Mouse (Mus musculus) retina, postnatal 1 day (tissue): ENCODE measurements around the gene Tmem177.

Experiments
- DNase-seq: peaks from one replicate; pipeline ENCODE4 v3.0.0-alpha.2; 2012

Gene Tmem177

GRCm38 (mm10) chr1:119912953-119913814 lies at the start of gene Tmem177:
Tmem177 (minus strand) TSS chr1:119913208.
- peak; percentile 93 for DNase-seq

- no peak for DNase-seq
Measured at GRCm38 (mm10) chr1:119959920-119960319, 46.9 kb upstream of the Tmem177 start.

DNA sequence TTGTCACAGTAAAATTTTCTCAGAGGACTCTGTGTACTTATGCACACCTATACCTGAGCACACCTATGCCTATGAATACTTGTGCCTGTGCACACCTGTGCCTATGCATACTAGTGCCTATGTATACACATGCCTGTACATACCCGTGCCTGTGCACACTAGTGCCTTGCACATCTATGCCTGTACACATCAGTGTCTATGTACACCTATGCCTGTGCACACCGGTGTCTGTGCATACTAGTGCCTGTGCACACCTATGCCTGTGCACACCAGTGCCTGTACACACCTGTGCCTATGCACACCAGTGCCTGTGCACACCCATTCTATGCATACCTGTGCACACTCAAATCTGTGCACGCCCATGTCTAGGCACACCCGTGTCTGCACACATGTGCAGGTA lies 46.5 kb upstream of the Tmem177 start:
- DNase-seq, result no peak

DNA sequence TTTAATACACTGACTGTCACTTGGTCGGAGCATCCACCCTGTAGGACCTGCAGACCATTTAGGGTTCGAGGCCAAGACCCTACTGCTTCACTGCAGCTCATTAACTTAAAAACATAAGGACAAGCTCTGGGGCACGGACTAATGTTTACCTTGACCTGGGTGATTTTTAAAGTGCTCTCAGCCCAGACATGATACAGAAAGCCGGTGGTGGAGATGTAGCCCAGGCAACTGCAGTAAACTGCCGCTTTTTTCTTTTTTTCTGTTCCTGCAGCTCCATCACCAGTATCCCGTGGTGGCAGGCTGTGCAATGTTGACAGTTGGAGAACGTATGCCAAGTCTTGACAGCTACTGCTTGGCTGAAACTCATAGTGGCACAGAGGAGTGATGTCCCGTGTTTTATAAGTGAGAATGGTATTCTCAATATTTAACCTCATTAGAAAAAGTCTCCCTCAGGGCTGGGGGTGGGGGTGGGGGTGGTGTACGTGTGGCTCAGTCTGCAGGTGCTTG lies 44.8 kb upstream of the Tmem177 start:
- DNase-seq, result no peak

DNA sequence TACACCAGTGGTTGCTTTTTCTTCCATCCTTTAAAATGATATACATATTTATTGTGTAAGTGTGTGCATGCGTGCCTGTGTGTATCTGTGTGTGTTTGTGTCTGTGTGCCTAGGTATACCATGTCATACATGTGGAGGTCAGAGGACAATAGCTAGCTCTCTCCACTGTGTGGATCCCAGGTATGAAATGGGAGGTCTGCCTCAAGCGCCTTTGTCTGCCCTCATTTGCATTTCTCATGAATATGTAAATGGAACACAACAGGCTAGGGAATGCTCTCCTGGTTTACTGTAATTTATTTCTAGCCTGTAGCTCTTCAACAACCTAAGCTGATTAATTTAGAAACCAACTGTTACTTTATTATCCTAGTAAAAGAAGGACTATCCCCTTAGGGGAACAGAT lies 41.7 kb upstream of the Tmem177 start:
- DNase-seq, result no peak

GRCm38 (mm10) chr1:119953456-119953855 lies 40.4 kb upstream of the Tmem177 start:
- no peak for DNase-seq

DNA sequence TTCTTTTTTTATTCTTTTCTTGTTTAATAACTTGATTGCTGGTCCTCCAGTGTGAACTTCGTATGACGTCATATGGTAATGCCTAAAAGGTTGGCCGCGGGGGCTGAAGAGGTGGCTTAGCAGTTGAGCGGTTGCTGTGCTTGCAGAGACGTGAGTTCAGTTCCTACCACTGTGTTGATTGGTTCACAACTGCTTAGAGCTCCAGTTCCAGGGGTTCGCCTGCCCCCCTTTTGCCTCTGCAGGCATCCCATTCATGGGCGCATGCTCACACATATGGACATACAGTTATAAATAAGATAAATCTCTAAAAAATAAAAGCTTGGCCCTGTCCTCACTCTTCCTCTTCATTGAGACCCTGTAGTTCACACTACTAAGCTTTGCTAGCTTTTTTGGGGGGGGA lies 37.1 kb upstream of the Tmem177 start:
- no peak for DNase-seq

GRCm38 (mm10) chr1:119936861-119937260 lies 23.9 kb upstream of the Tmem177 start:
- DNase-seq, result peak; percentile 62

- DNase-seq, result peak; percentile 16
Measured at GRCm38 (mm10) chr1:119931421-119932150, 18.6 kb upstream of the Tmem177 start.

- DNase-seq, result peak; percentile 57
Measured at GRCm38 (mm10) chr1:119929715-119930114, 16.7 kb upstream of the Tmem177 start.

- DNase-seq, result no peak
Measured at GRCm38 (mm10) chr1:119919299-119919698, 6.3 kb upstream of the Tmem177 start.

DNA sequence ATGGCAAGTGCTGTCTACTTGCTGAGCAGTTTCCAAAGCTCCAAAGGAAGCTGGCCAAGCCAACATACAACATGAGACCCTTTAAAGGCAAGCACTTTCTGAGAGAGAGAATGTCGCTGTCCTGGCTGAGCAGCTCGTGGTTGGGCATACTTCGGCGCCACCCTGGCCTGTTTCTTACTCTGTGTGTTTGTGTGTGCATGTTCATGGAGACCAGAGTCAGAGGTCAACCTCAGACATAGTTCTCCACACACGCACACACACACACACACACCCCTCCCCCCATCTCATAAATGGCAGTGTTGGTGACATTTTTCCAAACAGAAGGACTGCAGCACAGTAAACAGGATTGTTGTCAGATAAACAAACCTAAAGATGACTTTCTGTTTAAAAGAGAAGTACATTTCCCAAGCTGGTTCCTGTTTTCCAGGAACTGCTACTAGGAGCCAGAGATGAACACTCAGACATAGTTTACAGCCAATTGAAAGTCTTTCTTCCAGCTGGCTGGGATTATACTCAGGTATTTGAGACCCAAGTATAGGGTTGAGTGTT lies 3.9 kb upstream of the Tmem177 start:
- DNase-seq, result no peak

DNA sequence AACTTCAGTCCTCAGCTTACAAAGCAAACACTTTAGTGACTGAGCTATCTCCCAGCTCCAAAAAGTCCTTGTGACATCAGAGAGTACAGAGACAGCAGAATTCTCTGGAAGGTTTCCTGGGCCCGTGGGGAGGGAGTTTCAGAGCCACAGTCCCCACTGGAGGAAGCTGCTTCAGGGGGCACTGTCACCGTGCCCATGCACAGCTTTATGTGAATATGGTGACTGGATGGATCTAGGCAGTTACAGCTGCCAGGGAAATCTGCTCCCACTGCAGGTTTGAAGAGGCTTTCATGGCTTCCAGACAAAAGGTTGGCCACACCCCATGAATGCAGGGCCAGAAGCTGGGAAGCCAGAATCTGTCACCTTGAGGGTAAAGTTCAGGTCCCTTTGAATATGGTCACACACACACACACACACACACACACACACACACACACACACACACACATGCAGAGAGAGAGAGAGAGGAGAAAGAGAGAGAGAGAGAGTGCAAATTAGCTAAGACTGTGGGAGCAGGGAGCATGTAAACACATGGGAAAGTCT lies 5.7 kb downstream of the Tmem177 start:
- DNase-seq, result no peak

DNA sequence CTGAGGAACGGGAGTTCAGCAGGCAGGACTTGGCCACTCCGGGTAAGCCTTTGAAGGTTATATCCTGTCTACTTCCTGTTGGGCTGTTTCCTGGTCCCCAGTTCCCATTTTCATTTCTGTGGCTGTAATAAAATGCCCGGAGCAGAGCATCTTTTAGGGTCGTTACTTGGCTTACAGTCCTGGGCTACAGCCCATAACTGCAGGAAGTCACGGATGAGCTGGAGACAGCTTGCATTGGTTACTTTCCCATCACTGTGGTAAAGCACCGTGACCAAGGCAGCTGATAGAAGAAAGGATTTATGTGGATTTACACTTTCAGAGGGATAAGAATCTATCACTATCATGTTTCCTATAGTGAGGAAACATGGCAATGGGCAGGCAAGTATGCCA lies 9.8 kb downstream of the Tmem177 start:
- DNase-seq, result no peak

DNA sequence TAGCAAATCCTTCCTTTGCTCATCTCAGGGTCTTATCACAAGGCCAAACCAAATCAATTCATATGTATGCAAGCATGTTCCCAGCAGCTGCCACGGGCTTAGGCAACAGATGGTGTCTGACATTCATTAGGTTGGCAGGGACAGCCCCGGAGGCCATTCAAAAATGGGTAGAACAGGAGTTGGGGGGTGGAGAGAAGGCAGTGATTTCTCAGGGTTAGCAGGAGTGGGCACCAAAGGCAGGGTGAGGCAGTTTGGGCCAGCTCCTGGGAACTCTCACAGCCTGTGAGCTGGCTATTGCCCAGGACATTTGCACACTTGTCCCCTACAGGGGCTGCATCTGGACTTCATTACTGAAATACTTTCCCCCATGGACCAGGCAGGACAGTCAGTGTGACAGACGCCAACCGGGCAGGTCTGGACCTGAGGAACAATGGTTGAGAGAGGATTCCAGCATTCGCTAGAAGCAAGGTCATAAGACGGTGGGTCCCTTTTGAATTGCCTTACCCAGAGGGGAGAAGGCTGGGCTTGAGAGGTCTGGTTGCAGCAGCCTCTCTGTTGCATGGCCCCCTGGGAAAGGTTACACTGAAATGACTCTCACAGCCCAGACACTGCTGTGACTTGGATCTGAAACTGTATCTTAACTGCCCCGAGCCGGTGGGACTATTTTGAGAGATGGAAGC lies 10.3 kb downstream of the Tmem177 start:
- DNase-seq, result peak; percentile 88

GRCm38 (mm10) chr1:119899195-119900123 lies 13.5 kb downstream of the Tmem177 start:
- peak; percentile 53 for DNase-seq

GRCm38 (mm10) chr1:119894936-119895335 lies 18.1 kb downstream of the Tmem177 start:
- DNase-seq, result peak; percentile 79

DNA sequence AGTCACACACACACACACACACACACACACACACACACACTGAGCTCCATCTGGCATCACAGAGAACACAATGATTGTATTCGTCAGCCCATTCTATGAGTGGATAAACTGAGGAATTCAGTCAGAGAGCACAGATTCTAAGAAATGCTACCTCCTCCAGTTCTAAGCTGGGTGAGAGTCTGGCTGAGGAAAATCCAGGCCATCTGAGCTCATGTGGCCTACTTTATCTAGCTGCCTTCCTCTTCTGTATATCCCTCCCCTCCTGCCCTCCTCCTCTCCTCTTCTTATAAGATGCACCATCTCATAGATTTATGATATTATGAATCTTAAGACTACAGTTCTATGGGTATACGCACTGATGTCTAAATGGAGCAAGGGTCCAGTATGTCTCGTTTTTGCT lies 19.4 kb downstream of the Tmem177 start:
- no peak for DNase-seq

DNA sequence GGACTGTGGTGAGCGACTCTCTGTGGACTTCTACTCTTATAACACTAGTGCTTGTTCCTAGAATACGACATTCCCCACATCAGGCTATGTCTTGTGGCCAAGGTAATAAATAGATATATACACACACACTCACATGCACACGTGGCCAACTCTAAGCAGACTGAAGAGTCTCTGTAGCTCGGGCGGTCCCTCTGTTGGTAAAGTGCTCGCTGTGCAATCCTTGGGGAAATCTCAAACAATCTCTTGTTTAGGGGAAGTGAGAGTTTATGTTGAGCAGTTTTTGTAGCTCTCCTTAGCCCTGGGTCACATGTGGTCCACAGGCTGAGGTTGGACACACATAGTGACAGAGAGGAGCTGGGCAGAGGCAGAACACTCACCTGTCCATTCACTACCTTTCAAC lies 20.1 kb downstream of the Tmem177 start:
- DNase-seq, result no peak

DNA sequence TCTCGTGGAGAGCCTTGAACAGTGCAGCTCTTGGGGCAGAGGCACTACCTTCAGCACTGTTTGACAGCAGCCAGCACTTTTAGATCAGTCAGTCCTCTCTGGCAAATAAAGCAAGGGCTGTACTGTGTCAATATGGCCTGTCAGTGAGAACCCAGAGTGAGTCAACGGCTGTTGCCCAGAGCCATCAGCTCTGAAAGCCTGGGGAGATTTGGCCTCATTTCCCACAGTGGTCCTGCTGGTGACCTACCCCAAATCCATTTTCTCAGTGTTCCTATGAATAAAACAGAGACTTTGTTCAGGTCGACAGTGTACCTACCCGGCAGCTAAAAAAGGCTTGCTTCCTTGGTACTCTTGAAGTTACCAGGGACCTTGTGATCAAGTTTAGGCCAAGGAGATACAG lies 21.1 kb downstream of the Tmem177 start:
- no peak for DNase-seq

DNA sequence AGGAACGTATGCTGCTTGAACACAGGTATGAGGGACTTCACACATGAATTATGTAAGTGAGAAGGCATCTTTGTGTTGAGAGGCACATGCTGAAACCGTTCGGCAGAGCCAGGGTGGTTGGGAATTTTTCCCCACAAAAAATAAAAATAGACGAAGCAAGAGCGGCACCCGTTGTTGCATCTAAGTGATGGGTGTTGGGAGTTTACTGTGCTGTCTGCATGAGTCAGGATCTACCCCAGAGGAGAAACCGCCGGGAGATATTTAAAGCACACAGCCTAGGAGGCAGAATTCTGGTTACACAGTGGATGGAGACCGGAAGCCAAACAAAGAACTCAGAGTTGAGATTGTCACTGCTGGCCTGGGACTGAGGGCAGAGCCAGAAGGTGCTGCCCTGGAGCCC lies 21.9 kb downstream of the Tmem177 start:
- no peak for DNase-seq

GRCm38 (mm10) chr1:119889347-119889746 lies 23.7 kb downstream of the Tmem177 start:
- DNase-seq, result no peak
